Mouse (Mus musculus) MEL (cell line): ENCODE results near the gene Srgap1. TPM values are rescaled to one million over a fixed set of nuclear protein-coding genes. Genes with fewer than 3 reads are reported as not detected.

Experiments
- DNase-seq: peaks from one replicate; pipeline ENCODE4 v3.0.0; 2011; ENCODE audit warnings: low read depth, low spot score
- H3K27ac ChIP-seq: 2 replicates; pipeline ENCODE4 v1.5.1; 2012; ENCODE audit warnings: low read depth, mild to moderate bottlenecking, control low read depth, low read length, moderate library complexity; ENCODE audit not compliant: control insufficient read depth
- H3K27me3 ChIP-seq, 2 experiments: fragments of 150-350 bp in 1 of 2; sonication (generic) in 1 of 2; 2 replicates each; pipeline ENCODE4 v1.6.1; 2012; ENCODE audit warnings: low read length in 2 of 2, mild to moderate bottlenecking in 2 of 2, improper control_type of control experiment in 1 of 2, moderate library complexity in 1 of 2; ENCODE audit not compliant: insufficient read depth in 2 of 2, control insufficient read depth in 1 of 2
- H3K36me3 ChIP-seq, 2 experiments: 2 replicates each; pipeline ENCODE4 v1.6.1; 2012 to 2014; ENCODE audit warnings: low read length in 2 of 2, improper control_type of control experiment in 1 of 2, inconsistent platforms in 1 of 2, mild to moderate bottlenecking in 1 of 2; ENCODE audit not compliant: insufficient read depth in 2 of 2, control insufficient read depth in 1 of 2
- H3K4me1 ChIP-seq, 2 experiments: fragments of 150-350 bp in 1 of 2; sonication (generic) in 1 of 2; 2 replicates each; pipeline ENCODE4 v1.6.1; 2012; ENCODE audit warnings: low read length in 2 of 2, improper control_type of control experiment in 1 of 2, mild to moderate bottlenecking in 1 of 2; ENCODE audit not compliant: insufficient read depth in 2 of 2, control insufficient read depth in 1 of 2
- H3K4me3 ChIP-seq, 2 experiments: fragments of 150-350 bp in 1 of 2; sonication (generic) in 1 of 2; 2 replicates each; pipeline ENCODE4 v1.5.1; 2012; ENCODE audit warnings: low read depth in 2 of 2, low read length in 2 of 2, mild to moderate bottlenecking in 2 of 2, moderate library complexity in 2 of 2, control low read depth in 1 of 2, improper control_type of control experiment in 1 of 2; ENCODE audit not compliant: control insufficient read depth in 1 of 2, insufficient read depth in 1 of 2
- H3K79me2 ChIP-seq: 2 replicates; pipeline ENCODE4 v1.6.1; 2012; ENCODE audit warnings: mild to moderate bottlenecking, low read length, moderate library complexity; ENCODE audit not compliant: control insufficient read depth, poor library complexity, insufficient read depth
- H3K9ac ChIP-seq: 2 replicates; pipeline ENCODE4 v1.6.1; 2012; ENCODE audit warnings: low read depth, mild to moderate bottlenecking, control low read depth, low read length, moderate library complexity; ENCODE audit not compliant: control insufficient read depth, poor library complexity, severe bottlenecking
- H3K9me3 ChIP-seq: fragments of 150-350 bp; sonication (generic); replicated peaks from 2 replicates; pipeline ENCODE4 v1.6.1; 2012; ENCODE audit warnings: mild to moderate bottlenecking, low read length, improper control_type of control experiment, moderate library complexity; ENCODE audit not compliant: insufficient read depth
- CHD1 ChIP-seq: IDR thresholded peaks from 2 replicates; pipeline ENCODE4 v1.6.1; 2012; ENCODE audit warnings: low read depth, mild to moderate bottlenecking, inconsistent platforms, low read length, improper control_type of control experiment
- CHD2 ChIP-seq: IDR thresholded peaks from 2 replicates; pipeline ENCODE4 v1.6.1; 2011; ENCODE audit warnings: low read length, improper control_type of control experiment
- EP300 ChIP-seq, 2 experiments: IDR thresholded peaks; 2 replicates each; pipeline ENCODE4 v1.6.1; 2011; ENCODE audit warnings: improper control_type of control experiment in 2 of 2, low read length in 2 of 2, low read depth in 1 of 2, mild to moderate bottlenecking in 1 of 2
- GABPA ChIP-seq: IDR thresholded peaks from 2 replicates; pipeline ENCODE4 v1.6.1; 2012; ENCODE audit warnings: low read depth, mild to moderate bottlenecking, inconsistent platforms, low read length, improper control_type of control experiment, moderate library complexity
- JUND ChIP-seq: IDR thresholded peaks from 2 replicates; pipeline ENCODE4 v1.6.1; 2011; ENCODE audit warnings: low read depth, mild to moderate bottlenecking, improper control_type of control experiment, low read length
- KAT2A ChIP-seq: conservative IDR thresholded peaks from 2 replicates; pipeline ENCODE4 v1.6.1; 2012; ENCODE audit warnings: low read depth, low read length, improper control_type of control experiment, inconsistent platforms
- MAX ChIP-seq: IDR thresholded peaks from 2 replicates; pipeline ENCODE4 v1.6.1; 2011; ENCODE audit warnings: low read length, improper control_type of control experiment
- MYB ChIP-seq: IDR thresholded peaks from 2 replicates; pipeline ENCODE4 v1.6.1; 2011; ENCODE audit warnings: mild to moderate bottlenecking, low read depth, low read length, improper control_type of control experiment
- NELFE ChIP-seq: IDR thresholded peaks from 2 replicates; pipeline ENCODE4 v1.6.1; 2011; ENCODE audit warnings: low read depth, low read length, improper control_type of control experiment
- POLR2A ChIP-seq, 2 experiments: IDR thresholded peaks; 2 replicates each; pipeline ENCODE4 v1.6.1; 2011 to 2012; ENCODE audit warnings: low read length in 2 of 2, mild to moderate bottlenecking in 2 of 2, control low read depth in 1 of 2, improper control_type of control experiment in 1 of 2, low read depth in 1 of 2, moderate library complexity in 1 of 2; ENCODE audit not compliant: control insufficient read depth in 1 of 2, insufficient read depth in 1 of 2, poor library complexity in 1 of 2
- POLR2AphosphoS2 ChIP-seq: IDR thresholded peaks from 2 replicates; pipeline ENCODE4 v1.6.1; 2011; ENCODE audit warnings: low read length, improper control_type of control experiment
- POLR2AphosphoS5 ChIP-seq: IDR thresholded peaks from 2 replicates; pipeline ENCODE4 v1.6.1; 2012; ENCODE audit warnings: low read depth, borderline replicate concordance, mild to moderate bottlenecking, inconsistent platforms, low read length, moderate library complexity, mixed read lengths
- RCOR1 ChIP-seq: IDR thresholded peaks from 2 replicates; pipeline ENCODE4 v1.6.1; 2012; ENCODE audit warnings: low read depth, mild to moderate bottlenecking, inconsistent platforms, low read length, improper control_type of control experiment
- TAL1 ChIP-seq: IDR thresholded peaks from 2 replicates; pipeline ENCODE4 v1.6.1; 2012; ENCODE audit warnings: mild to moderate bottlenecking, inconsistent platforms, low read length, moderate library complexity, mixed read lengths
- TBP ChIP-seq: IDR thresholded peaks from 2 replicates; pipeline ENCODE4 v1.8.0; 2011; ENCODE audit warnings: low read depth, low read length, improper control_type of control experiment
- TCF12 ChIP-seq: IDR thresholded peaks from 2 replicates; pipeline ENCODE4 v1.6.1; 2014; ENCODE audit warnings: low read depth, mild to moderate bottlenecking, inconsistent platforms, low read length, improper control_type of control experiment, moderate library complexity
- UBTF ChIP-seq: IDR thresholded peaks from 2 replicates; pipeline ENCODE4 v1.6.1; 2012; ENCODE audit warnings: low read depth, mild to moderate bottlenecking, inconsistent platforms, low read length, improper control_type of control experiment, moderate library complexity, borderline replicate concordance; ENCODE audit not compliant: insufficient read depth
- USF1 ChIP-seq: IDR thresholded peaks from 2 replicates; pipeline ENCODE4 v1.6.1; 2014; ENCODE audit warnings: low read depth, mild to moderate bottlenecking, inconsistent platforms, low read length, improper control_type of control experiment, moderate library complexity
- ZMIZ1 ChIP-seq: IDR thresholded peaks from 2 replicates; pipeline ENCODE4 v1.6.1; 2012; ENCODE audit warnings: low read depth, mild to moderate bottlenecking, inconsistent platforms, low read length, improper control_type of control experiment, moderate library complexity
- ZNF384 ChIP-seq: IDR thresholded peaks from 2 replicates; pipeline ENCODE4 v1.6.1; 2012; ENCODE audit warnings: low read depth, mild to moderate bottlenecking, inconsistent platforms, low read length, improper control_type of control experiment
- polyA plus RNA-seq, 2 experiments: library from polyadenylated mRNA; stranded (reverse) in 1 of 2; unstranded in 1 of 2; fragments of >175 nt in 1 of 2; fragments of >200 nt in 1 of 2; gene quantifications; 2 replicates each; pipeline versions ENCODE4 v1.2.1 to v1.2.4; 2012; ENCODE audit warnings: low replicate concordance in 2 of 2, low read depth in 1 of 2; ENCODE audit not compliant: insufficient read length in 2 of 2, insufficient read depth in 1 of 2, missing spikeins in 1 of 2
- total RNA-seq: library from RNA; depleted of rRNA; stranded (reverse); fragments of 300-350 nt; gene quantifications from 2 replicates; pipeline ENCODE4 v1.2.3, GENCODE M21; 2012

Gene Srgap1
- total and polyA plus RNA-seq, 3 experiments, result not detected

- Histone ChIP-seq H3K9ac (no peak overlapping the region), H3K27me3 (no peaks in the 10 kb centered on the region), H3K4me3 (no peak overlapping the region), H3K27ac (no peak overlapping the region), H3K79me2 (no peaks in the 10 kb centered on the region), H3K4me1 (no peaks in the 10 kb centered on the region), H3K36me3 (no peaks in the 10 kb centered on the region), H3K9me3 (no peaks in the 10 kb centered on the region)
- no peak for TF ChIP-seq CHD2
- no peak for TF ChIP-seq POLR2A (IDR thresholded peaks at IDR 0.05; ENCODE audit: control insufficient read depth in 1 of 2, insufficient read depth in 1 of 2, low read depth in 1 of 2, low read length in 2 of 2, poor library complexity in 1 of 2)
- no peak for TF ChIP-seq MYB
- no peak for TF ChIP-seq MAX
- TF ChIP-seq ZMIZ1, result no peak
- no peak for TF ChIP-seq KAT2A
- no peak for TF ChIP-seq USF1
- TF ChIP-seq CHD1, result no peak
- no peak for TF ChIP-seq TBP
- TF ChIP-seq TCF12, result no peak
- no peak for TF ChIP-seq JUND
- no peak for TF ChIP-seq RCOR1
- DNase-seq, result no peak
Measured at GRCm38 (mm10) chr10:121986997-121987396, 60.1 kb downstream of the Srgap1 start.

GRCm38 (mm10) chr10:121984887-121985286 lies 62.2 kb downstream of the Srgap1 start:
- DNase-seq, result no peak
- TF ChIP-seq TAL1, result no peak
- TF ChIP-seq EP300 (IDR thresholded peaks at IDR 0.05; ENCODE audit: low read depth in 1 of 2, low read length in 2 of 2), result no peak
- no peak for TF ChIP-seq POLR2AphosphoS2
- no peak for TF ChIP-seq NELFE
- no peak for TF ChIP-seq ZNF384
- TF ChIP-seq, all 39 proteins: peak for 0
- no peak overlapping the region for H3K4me3 ChIP-seq
- no peak overlapping the region for H3K27ac ChIP-seq
- H3K36me3 ChIP-seq, result no peaks in the 10 kb centered on the region
- H3K4me1 ChIP-seq, result no peaks in the 10 kb centered on the region
- H3K27me3 ChIP-seq, result no peaks in the 10 kb centered on the region
- H3K9ac ChIP-seq, result no peak overlapping the region
- no peaks in the 10 kb centered on the region for H3K79me2 ChIP-seq
- H3K9me3 ChIP-seq, result no peaks in the 10 kb centered on the region

- no peaks in the 10 kb centered on the region for H3K79me2 ChIP-seq
- TF ChIP-seq TAL1, result no peak
- TF ChIP-seq GABPA, result no peak
- TF ChIP-seq UBTF, result no peak
- TF ChIP-seq POLR2AphosphoS5, result no peak
- no peak for TF ChIP-seq EP300 (IDR thresholded peaks at IDR 0.05; ENCODE audit: low read depth in 1 of 2, low read length in 2 of 2)
- no peak for TF ChIP-seq MYB
- no peak for TF ChIP-seq ZMIZ1
- TF ChIP-seq MAX, result no peak
- TF ChIP-seq, all 39 proteins: peak for 0
- DNase-seq, result no peak
Measured at GRCm38 (mm10) chr10:121983993-121984610, 63.0 kb downstream of the Srgap1 start.

More at GRCm38 (mm10) chr10:121983993-121984610, 63.0 kb downstream of the Srgap1 start:
- Histone ChIP-seq H3K9me3 (no peaks in the 10 kb centered on the region), H3K27me3 (no peaks in the 10 kb centered on the region), H3K36me3 (no peaks in the 10 kb centered on the region), H3K9ac (no peak overlapping the region), H3K4me1 (no peaks in the 10 kb centered on the region), H3K27ac (no peak overlapping the region), H3K4me3 (no peak overlapping the region)
